Mouse (Mus musculus) neural tube, embryonic 10.5 days (tissue): ENCODE results near the gene Ypel3.
"Not testable (repeated sequence)": the region's sequence is repeated elsewhere in the genome, so short reads cannot be mapped to it uniquely, and the experiment has no call there.

Experiments used
- DNase-seq: peaks from one replicate; pipeline ENCODE4 v3.0.0-alpha.2; 2017; ENCODE audit warnings: low spot score; ENCODE audit errors: extremely low spot score

The Ypel3 gene

DNA sequence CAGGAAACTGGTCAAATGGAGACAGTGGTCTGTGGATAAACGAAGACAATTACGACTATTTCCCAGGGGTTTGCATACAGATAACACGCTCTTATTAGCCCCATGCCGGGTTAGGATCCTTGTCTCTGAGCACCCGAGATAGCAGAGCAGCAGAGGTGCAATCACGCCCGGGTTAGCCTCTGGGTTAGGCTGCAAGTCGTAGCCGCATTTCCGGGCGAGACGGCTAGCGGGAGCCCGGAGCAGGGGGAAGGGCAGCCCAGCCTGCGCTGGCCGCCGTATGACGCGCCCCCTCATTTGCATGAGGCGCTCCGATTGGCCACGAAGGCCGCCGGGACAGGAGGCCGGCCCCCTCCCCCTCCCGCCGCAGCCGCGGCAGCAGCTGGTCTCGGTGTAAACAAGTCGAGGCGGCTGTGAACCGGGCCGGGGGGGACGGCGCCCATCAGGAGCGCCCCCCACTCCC, at the start of gene Ypel3:
Gene Ypel3 (plus strand): TSS at position 358 of the 460 bp plus-strand sequence.
- peak; percentile 90 for DNase-seq

DNA sequence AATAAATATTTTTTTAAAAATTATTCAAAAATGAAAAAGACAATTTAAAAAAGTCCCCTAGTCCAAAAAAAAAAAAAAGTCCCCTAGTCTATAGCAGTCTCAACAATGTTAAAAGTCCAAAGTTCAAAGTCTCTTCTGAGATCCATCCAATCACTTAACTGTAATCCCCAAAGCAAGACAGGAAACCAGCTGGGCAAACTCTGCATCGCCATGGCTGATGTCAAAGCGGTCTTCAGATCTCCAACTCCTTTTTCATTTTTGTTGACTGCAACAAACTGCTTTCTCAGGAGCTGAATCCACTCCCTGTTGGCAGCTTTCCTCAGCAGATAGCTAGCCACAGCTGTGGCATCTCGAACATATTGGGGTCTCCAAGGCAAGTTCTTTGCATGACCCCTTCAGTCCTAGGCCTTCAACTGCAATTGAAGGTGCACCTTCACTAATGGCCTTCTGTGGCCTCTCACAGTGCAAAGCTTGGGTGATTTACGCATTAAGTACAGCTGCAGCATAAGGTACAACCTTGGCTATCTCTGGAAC, 46.4 kb upstream of the Ypel3 start:
- not testable (repeated sequence) for DNase-seq

DNA sequence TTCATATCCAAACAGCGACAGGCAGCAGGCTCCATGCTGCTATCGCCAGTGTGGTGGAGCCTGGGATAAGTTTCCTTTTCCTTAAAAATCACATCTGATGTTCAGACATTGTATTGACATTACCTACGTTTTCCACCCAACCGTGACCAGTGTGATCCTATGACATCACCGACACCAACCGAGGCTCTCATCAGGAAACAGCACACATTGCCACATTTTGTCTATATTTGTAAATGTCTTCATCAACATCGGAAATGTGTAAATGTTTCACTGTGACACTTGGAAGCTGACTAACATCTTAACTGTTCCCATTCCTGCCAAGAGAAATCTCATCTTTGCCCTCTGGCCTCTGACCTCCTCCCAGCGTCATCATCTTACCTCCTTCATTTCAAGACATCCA, 40.6 kb upstream of the Ypel3 start:
- DNase-seq: no peak

DNA sequence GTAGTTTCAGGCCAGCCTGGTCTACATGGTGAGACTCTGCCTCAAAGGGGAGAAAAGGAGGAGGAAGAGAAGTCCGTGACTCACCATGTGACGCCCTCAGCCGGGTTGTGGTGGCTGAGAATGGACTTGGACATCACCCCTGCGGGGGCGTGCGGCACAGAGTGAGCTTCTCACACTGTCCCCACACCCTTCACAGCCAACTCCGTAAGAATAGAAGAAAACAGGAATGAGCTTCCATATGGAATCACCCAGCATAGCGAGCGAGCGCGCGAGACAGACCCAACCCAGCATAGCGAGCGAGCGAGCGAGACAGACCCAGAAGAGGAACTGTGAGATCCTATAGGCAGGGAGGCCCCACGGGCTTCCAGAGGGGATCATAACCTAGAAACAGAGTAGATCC, 37.2 kb upstream of the Ypel3 start:
- DNase-seq: no peak

DNA sequence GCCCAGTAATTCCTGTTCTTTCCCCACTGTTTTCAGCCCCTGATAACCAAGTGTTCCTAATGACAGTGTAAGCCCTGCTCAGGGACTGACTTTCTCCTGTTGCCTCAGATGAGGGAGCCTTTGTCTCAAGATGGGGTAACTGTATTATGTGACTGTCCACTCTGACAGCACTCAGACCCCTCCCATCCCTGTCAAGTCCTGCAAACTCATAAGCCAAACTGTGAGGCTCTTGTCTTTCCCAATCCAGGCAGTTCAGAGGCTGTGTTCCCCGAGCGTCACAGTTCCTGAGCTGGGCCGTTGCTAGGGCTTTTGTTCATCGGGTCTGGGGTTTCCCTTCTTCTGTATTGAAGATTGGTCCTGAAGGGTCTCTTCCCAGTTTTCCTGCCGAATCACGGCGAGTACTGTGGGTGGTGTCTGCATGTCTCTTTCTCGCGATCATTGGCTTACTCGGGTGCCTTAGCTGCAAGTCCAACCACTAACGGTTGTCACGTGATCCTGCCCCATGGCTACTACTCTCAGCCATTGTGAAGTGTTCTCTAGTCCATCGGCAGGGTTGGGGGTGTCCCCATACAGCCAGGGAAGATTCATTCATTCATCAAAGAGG, 36.5 kb upstream of the Ypel3 start:
- DNase-seq: no peak

DNA sequence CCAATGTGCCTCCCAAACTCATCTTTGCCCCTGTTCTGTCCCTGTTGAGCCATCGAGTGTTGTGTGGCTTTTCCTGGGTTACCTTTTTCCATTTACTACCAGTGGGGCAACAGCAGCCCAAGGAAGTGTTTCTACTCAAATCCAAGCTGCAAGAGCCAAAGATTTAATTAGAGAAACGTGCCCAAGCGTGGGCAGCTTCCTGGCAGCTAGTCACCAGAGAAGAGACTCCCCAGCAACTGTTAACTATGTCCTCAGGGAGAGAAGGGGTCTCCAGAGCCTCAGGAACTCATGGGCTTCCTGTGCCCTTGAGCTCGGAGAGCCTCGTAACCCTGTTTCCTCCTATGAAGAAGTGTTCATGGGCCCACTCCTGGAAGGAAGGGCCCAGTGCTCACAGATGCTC, 35.8 kb upstream of the Ypel3 start:
- no peak for DNase-seq

DNA sequence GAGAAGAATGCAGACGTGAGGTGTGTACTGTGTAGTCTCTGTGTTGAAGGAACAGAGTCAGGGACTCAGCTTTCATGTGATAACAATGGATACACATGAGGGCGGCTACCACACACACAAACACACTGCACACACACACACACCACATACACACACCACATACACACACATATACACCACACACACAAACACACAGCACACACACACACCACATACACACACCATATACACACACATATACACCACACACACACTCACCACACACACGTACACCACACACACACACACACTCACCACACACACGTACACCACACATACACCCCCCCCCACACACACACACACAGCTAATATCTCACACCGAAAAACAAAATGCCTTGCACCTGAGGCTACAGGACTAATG, 35.3 kb upstream of the Ypel3 start:
- DNase-seq: no peak

DNA sequence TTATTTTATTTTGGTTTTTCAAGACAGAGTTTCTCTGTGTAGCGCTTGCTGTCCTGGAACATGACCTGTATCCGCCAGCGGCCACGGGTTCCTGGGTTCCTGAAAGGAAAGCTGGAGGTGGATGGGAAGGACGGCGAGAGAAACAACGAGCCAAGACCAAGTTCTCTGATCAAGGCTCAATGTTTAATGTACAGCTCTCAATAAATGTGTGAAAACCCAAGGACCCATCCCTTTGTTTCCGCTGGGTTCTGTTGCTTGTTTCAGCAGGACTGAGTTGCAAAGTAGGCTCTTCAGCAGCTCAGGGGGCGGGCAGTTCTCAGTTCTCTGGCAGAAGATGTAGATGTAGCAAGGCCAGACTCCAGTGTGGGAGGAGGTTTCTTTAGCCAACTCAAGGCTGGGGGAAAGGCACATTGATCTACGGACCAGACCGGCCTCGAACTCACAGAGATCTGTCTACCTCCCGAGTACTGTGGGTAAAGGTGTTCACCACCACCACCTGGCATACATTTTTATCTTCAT, 34.7 kb upstream of the Ypel3 start:
- DNase-seq: no peak

DNA sequence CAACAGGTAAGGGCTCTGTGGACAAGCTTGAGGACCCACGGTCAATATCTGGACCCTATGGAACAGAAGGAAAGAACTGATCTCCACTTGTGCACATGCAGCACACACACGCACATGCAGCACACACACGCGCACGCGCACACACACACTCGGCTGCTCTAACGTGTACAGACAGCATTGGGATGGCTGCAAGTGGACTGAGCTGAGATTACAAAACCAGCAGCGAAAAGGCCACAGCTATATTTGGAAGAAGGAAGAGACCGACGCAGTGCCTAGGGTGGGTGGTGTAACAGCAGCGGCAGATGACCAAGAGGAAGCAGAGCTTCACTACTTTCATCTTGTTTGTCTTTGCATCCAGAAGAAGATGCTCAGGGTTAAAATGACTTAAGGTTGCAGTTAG, 30.7 kb upstream of the Ypel3 start:
- DNase-seq: no peak

DNA sequence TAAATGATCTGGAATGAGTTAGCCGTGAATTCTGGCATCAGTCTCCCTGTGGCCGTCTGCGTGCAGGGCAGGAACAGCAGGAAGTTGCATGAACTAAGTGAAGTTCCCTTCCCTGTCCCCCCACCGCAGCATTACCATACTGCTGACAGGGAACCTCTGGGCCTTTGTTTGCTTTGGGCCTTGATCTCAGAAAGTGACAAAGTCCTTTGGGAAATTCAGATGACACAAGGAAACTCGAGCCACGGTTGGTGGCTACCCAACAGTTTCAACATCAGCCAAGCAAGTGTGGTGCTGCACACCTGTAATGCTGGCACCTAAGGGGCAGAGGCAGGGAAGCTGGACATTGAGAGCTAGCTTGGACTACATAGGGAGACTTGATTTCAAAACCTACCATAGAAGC, 30.0 kb upstream of the Ypel3 start:
- DNase-seq: no peak

DNA sequence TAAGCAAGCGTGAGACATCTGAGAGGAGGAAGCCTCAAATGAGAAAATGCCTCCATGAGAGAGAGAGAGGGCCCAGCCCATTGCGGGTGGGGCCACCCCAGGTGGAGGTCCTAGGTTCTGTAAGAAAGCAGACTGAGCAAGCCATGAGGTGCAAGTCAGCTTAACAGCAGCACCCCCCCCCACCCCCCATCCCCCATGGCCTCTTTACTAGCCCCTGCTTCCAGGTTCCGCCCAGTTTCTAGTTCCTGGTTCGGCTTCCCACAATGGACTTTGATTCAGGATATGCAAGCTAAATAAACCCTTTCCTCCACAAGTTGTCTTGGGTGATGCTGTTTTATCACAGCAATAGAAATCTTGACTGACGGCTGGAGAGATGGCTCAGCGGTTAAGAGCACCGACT, 27.9 kb upstream of the Ypel3 start:
- no peak for DNase-seq

DNA sequence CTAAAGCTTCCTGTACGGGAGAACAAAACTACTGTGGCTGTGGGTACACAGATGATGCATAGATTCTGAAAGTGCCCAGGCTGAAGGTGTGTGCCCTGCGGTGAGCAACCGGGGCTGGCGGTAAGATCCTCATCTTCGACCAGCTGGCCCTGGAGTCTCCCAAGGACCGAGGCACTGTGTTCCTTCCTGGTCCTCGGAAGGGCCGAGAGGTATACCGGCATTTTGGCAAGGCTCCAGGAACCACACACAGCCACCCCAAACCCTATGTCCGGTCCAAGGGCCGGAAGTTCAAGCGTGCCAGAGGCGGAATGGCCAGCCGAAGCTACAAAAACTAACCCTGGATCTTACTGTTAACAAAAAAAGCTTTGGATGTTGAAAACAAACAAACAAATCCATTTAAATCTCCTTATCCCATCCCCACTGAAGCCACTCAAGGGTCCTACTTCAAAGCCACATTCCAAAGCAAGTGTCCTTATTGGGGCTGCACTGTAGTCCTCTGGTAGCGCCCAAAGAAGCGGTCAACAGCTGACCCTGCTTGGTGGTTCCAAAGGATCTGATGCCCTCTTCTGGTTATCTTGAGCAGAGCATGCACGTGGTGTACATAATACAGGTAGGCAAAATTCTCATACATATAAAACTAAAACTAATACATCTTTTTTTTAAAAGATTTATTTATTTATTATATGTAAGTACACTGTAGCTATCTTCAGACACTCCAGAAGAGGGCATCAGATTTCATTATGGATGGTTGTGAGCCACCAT, 27.0 kb upstream of the Ypel3 start:
- no peak for DNase-seq

DNA sequence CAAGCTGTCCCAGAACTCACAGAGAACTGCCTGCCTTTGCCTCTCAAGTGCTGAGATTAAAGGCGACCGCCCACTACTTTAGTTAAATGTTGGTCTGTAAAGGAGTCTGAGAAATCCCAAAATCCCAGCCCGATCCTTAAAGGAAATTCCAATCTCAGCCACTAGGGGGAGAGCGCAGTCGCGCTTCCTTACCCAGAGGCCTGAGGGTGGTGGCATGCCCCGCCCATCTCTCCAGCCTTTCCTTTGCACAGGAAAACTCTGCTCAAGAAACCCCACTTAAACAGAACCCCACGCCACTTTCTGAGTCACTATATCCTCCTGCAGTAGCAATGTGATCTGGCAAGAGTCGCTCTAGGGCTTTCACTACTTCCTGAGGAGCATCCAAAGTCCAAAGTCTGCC, 21.9 kb upstream of the Ypel3 start:
- peak; percentile 81 for DNase-seq

DNA sequence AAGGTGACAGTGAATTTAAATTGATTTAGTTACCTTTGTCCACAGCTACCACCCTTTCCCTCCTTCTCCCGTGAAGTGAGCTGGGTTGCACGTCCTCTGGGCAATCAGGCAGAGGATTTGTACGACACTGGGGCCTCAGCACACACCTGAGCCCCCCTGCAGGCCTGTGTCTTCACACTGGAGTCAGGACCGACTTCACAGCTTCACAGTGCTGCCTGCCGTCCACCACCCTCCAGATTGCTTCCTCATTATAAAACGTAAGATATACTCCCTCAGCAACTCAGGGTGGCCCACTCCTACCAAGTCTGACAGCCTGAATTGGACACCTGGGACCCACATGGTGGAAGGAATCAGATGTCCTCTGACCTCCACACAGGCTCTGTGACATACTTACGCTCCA, 18.2 kb upstream of the Ypel3 start:
- DNase-seq: no peak

DNA sequence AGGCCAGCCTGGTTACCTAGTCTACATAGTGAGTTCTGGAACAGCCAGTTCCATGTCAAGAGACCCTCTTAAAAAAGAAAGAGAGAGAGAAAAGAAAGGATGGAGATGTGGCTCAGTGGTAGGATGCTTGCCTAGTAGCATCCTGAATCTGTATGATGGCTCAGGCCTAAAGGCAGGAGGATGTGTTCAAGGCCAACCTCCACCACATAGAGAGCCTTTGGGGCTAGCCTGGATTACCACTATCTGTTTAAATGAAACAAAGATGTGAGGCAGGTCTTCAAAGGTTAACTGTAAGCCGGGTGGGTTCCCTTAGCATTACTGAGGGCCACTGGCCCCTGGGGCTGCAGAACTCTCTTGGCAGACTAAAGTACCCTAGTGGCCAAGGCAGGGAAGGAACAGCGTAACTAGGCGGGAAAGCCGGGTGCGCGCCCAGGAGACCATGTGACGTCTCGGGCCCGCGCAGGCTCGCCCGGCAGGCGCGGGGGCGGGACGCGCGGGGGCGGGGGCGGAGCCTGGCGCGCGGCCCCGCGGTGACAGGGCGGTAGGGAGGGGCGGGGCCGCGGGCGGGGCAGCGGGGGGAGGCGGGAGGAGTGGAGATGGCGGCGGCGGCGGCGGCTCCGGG, 17.6 kb upstream of the Ypel3 start, which contains the start of gene Mapk3:
Gene Mapk3 (plus strand): TSS at position 552 of the 622 bp plus-strand sequence.
- peak; percentile 92 for DNase-seq

DNA sequence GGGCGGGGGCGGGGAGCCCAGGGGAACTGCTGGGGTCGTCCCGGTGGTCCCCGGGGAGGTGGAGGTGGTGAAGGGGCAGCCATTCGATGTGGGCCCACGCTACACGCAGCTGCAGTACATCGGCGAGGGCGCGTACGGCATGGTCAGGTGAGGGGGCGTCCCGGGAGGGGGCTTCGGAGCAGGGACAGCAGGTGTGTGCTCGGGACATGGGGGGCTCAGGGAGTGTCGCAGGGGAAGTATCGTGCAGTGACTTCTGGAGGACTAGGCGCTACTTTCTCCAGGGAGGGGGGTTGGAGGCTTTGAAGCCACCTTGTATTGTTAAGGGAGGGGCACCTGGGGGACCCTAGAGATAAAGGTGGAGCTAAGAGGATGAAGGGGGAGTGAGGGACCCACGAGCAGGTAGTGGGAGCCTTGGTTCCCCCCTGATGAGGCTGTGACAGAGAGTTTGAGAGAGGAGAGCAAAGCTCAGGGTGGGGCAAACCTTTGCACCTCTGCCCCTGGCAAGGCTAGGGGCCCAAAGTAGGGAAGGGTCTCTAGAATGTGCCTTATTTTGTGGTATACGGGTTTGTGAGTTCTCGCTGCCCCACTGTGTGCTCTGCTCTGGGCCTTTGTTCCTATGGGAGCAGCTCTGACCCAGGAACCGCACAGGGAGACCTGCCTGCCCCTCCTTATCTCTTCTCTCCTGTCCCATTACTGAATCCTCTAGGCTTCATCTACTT, 16.9 kb upstream of the Ypel3 start:
- DNase-seq: no peak

DNA sequence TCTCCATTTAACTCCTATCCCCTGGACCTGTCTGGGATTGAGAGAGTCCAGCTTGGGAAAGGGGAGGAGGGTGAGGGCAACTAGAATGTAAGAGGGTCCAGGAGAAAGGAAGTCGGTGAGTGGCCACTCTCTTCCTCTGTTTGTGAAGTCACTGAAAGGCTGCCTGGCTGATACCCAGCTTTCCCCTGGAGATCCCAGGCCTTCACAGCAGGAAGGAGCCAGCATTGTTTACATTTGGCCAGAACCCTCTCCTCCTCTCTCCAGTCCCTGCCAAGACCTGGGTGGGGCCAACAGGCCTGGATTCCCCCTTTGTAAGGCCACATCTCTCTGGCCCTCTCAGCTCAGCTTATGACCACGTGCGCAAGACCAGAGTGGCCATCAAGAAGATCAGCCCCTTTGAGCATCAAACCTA, 16.4 kb upstream of the Ypel3 start:
- DNase-seq: no peak

DNA sequence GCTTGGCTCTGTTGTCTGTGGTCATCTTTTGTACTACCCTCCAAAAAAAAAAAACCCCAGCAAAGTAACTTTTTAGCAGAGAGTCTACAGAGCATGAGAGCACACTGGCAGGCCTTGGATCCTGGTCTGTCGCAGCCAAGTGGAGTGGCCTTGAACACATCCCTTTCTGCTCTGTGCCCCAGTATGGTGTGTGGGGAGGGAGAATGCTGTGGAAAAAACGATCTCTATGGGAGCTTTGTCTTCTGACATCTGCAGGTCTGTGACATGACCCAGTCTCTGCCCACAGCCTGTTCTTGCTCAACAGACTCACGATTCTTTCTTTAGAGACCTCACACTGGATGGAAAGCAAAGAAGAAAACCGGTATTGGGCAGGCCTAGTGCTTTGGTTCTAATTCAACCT, 15.8 kb upstream of the Ypel3 start:
- DNase-seq: no peak

DNA sequence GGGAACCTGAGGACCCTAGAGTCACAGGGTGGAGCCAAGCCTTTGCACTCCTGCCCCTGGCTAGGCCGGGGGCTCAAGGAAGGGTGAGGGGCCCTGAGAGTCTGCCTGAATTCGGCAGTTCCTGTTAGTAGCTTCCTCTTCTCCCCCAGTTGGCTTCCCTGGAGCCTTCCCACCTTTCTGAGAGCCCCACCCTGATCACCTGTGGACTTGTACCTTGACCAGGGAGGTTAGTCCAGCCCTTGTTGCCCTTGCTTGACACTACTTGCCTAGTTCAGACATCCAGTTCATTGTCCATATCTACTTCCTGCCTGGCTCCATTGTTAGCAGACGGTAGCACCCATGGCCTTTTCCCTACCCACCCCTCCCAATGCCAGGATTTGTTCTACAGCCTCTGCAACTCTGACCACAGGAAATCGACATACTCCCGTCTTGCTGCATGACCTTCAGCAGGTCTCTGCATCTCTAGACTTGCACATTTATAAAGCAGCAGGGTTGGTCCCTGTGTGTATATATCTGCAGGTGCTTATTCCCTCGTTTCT, 15.2 kb upstream of the Ypel3 start:
- DNase-seq: no peak

DNA sequence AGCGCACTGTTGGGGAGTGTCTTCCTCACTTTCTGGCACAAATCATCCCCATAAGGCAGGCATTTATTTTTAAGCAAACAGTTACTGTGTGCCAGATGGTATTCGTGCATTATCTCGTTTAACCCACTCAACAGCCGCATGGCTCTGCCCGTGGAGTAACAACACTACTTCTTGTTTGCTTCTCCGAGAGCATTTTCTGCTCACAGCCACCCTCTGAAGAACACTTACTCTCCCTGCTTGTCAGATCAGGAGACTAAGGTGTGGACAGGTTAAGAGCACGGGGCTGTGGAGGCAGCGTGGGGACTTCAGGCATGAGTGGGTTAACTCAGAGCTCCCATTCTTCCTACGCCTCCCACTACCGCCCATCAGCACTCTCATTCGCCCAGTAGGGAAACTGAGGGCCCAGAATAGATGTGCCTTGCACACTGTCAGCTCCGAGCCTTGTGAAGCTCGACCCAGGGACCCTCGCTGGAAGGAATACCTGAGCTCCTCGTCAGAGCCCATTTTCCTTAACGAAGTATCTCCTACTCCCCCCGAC, 14.2 kb upstream of the Ypel3 start:
- no peak for DNase-seq

DNA sequence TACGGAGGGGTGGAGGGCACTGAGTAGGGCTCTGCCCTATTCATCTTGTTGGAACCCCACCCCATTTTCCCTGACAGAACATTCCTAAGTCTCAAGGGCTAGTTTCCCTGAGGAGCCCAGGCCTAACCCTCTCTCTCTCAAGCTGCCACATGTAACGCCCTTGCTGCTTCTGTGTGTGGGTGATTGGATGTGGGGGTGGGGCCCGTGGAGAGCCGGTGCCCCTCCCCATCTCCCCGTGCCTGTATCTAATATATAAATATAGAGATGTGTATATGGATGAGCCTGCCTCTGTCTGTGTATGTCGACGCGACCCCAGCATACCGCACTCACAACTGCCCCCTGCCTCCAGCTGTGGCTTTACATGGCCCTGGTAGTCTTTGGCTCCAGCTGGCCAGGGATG, 11.2 kb upstream of the Ypel3 start:
- DNase-seq: no peak
